Mouse (Mus musculus): ENCODE data around the gene Tut7.

GRCm38 (mm10) chr13:59825966-59826365, 3.0 kb upstream of the Tut7 start:
- TF ChIP-seq POLR2A (IDR thresholded peaks at IDR 0.05; ENCODE audit: borderline replicate concordance, insufficient read depth, low read length) (no peak), CTCF (IDR thresholded peaks at IDR 0.05; ENCODE audit: borderline replicate concordance, insufficient read depth, low read depth, low read length) (no peak)
